Mouse (Mus musculus) gonadal fat pad, adult 2 months (tissue): Measurements from ENCODE around the gene Lime1. TPM values are rescaled to one million over a fixed set of nuclear protein-coding genes. Genes with fewer than 3 reads are reported as not detected.

Experiments
- DNase-seq: peaks from one replicate; pipeline ENCODE4 v3.0.0-alpha.2; 2012; ENCODE audit warnings: low read depth
- polyA plus RNA-seq: library from polyadenylated mRNA; depleted of rRNA; stranded (reverse); fragments of >200 nt; gene quantifications from 2 replicates; pipeline ENCODE4 v1.2.3, GENCODE M21; 2012; rRNA removed

The Lime1 gene
- polyA plus RNA-seq, 1 experiment: 50.2 TPM

- DNase-seq: no peak
Measured at GRCm38 (mm10) chr2:181391022-181391421, 11.1 kb downstream of the Lime1 start.

GRCm38 (mm10) chr2:181391541-181391940 lies 11.7 kb downstream of the Lime1 start:
- no peak for DNase-seq

- DNase-seq: no peak
Measured at GRCm38 (mm10) chr2:181392600-181393213, 12.8 kb downstream of the Lime1 start.

DNA sequence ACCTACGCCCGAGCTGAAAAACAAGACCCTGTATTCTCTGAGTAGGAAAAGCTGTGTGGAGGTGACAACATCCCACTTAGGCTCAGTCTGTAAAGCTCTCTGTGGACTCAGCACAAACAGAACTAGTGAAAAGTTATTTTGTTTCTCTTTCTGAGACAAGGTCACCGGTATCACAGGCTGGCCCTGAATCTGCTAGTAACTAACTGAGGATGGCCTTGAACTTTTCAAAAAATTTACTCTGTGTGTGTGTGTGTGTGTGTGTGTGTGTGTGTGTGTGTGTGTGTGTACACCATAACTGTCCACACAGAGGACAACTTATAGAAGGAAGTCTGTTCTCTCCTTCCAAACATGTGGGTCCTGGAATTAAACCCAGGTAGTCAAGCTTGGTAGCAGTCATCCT lies 14.2 kb downstream of the Lime1 start:
- no peak for DNase-seq

GRCm38 (mm10) chr2:181397207-181397761 lies 17.4 kb downstream of the Lime1 start:
- no peak for DNase-seq

- no peak for DNase-seq
Measured at GRCm38 (mm10) chr2:181401497-181401896, 21.6 kb downstream of the Lime1 start.

DNA sequence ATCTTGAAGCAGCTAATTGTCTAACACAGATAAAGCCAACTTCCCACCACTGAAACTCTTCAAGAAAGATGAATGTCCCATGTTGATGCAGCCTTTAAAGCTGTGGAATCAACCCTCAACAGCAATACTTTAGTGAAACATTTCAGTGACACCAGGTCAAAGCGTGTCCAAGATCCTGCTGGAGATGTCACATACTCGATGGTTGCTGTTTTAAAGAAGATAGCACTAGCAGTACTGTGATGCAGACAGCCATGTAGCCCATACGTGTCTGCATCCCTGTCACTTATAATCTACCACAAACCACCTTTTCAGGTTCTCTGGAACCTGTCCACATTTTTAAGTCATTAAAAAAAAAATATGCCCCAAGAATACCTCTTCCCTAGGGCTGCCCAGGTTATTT lies 23.8 kb downstream of the Lime1 start:
- DNase-seq: no peak

GRCm38 (mm10) chr2:181409643-181410042 lies 29.8 kb downstream of the Lime1 start:
- no peak for DNase-seq

DNA sequence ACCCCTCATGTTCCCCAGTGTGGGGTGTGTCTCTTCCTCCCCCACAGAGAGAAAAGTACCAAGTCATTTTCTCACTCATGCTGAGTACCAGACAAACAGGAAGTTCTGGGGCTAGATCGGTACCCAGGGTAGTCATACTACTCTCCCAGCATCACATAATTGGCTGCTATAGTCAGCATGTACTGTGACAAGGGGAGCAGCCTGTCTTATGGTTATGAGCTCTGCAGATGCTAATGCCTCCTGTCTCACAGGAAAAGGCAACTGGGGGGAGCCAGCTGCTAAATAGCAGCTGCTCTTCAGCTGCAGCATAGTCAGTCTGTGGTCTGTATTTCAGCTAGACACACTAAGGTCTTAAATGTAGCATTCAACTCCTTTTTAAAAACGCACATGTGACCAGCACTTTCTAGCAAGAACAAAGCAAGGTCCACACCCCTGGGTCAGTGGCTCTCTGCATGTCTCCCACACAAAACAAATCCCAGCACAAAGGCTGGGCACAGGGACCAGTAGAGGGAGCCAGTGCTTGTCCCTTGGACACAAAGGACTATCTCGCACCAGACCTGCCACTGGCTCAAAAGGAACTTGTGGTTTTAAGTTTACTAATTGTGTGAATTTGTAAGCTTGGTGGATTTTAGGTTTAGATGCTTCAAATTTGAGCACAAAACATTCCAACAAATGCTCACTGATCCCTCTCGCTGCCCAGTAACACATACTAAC lies 31.0 kb downstream of the Lime1 start:
- no peak for DNase-seq

DNA sequence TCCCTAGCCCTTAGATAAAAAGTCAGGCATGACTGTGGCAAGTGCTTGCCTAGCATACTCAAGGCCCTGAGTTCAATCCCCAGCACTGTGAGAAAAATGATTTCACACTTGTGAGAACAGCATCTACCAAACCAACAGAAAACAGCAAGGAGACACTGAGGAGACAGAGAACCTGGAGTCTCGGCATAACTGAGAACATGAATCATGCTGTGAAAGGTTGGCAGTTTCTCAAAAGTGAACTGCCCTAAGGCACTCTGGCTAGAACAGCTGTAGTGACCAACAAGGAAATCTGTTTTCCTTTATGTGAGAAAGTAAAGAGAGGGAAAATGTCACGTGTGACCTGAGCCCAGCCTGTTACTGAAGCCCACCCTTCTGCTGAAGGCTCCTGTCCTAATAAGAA lies 33.3 kb downstream of the Lime1 start:
- no peak for DNase-seq

- no peak for DNase-seq
Measured at GRCm38 (mm10) chr2:181415945-181416344, 36.1 kb downstream of the Lime1 start.

DNA sequence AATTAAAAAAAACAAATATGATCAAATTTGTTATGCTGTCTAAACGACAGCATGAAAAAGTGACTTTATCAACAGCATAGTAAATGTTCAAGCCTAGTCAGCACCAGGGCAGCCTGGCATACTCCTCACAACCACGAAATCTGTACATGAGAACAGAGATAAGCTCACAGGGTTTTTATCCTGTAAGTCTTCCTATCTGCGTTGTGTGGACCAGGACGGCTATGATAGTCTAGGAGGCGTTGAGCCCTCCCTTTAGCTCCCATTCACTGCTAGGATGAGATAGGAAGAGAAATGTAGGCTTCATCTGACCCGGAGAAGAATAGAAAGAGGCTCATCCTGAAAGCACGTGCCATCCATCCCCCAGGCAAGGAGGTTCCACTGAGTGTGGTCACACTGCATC lies 39.5 kb downstream of the Lime1 start:
- no peak for DNase-seq

DNA sequence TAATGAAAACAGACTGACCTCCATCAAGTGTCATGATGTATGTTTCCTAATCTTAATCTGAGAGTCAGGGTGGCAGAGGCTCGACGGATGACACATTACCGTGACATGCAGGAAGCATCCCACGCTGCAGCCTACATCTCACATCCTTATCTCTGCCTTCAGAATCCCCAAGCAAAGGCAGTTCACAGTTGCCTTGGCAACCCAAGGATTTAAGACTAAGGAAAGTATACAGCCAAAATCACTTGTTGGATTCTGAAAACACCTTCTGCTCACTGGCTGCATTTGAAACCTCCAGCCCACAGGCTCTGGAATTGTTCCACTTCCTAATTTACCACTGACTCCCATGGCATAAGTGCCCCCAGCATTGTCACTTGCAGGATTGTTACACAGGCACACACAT lies 40.5 kb downstream of the Lime1 start:
- no peak for DNase-seq

- DNase-seq: no peak
Measured at GRCm38 (mm10) chr2:181420903-181421638, 41.2 kb downstream of the Lime1 start.

DNA sequence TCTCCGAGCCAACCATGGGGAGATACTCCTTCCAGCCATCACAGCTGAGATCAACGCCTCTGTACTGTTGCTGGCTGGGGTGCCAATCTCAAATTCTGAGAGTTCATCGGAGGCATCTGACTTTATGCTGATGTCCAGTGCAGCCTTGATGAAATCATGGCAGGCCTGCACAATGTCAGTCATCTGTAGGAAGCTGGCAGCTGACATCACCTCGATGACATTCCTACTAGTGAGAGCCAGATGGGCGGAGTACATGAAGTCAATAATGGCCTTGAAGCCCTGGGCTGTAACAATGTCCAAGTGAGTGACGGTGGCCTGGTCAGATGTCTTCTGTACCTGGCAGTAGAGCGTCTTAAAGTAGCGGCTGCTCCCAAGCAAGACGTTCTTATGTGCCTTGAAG lies 44.0 kb downstream of the Lime1 start:
- DNase-seq: no peak

Other genes with a start within 250 kb of the Lime1 start
- 0.07 and 0.13 TPM in 2 replicates for gene Kcnq2, start 244.8 kb upstream of the Lime1 start, polyA plus RNA-seq
- gene Eef1a2, start 223.1 kb upstream of the Lime1 start, polyA plus RNA-seq: 0.78 TPM in 1 of 2 replicates, not detected in the other
- 96.9 and 106 TPM in 2 replicates for gene Ppdpf, start 192.8 kb upstream of the Lime1 start, polyA plus RNA-seq
- 0.05 and 0.10 TPM in 2 replicates for gene Ptk6, start 177.3 kb upstream of the Lime1 start, polyA plus RNA-seq
- gene Srms, start 166.9 kb upstream of the Lime1 start, polyA plus RNA-seq: 0.81 and 1.2 TPM in 2 replicates
- gene Fndc11, start 160.1 kb upstream of the Lime1 start, polyA plus RNA-seq: 1.8 and 2.7 TPM in 2 replicates
- gene Helz2, start 138.1 kb upstream of the Lime1 start, polyA plus RNA-seq: 12.1 and 15.8 TPM in 2 replicates
- 13.5 and 14.6 TPM in 2 replicates for gene Gmeb2, start 92.0 kb upstream of the Lime1 start, polyA plus RNA-seq
- gene Stmn3, start 65.6 kb upstream of the Lime1 start, polyA plus RNA-seq: 0.12 and 0.14 TPM in 2 replicates
- 43.5 and 57.6 TPM in 2 replicates for gene Rtel1, start 60.3 kb upstream of the Lime1 start, polyA plus RNA-seq
- gene Zgpat, start 15.2 kb upstream of the Lime1 start, polyA plus RNA-seq: 35.0 and 35.7 TPM in 2 replicates
- gene Arfrp1, start 14.7 kb upstream of the Lime1 start, polyA plus RNA-seq: 33.4 and 37.9 TPM in 2 replicates
- gene Zbtb46, start 79.3 kb downstream of the Lime1 start, polyA plus RNA-seq: 9.3 and 9.9 TPM in 2 replicates
- gene Abhd16b, start 113.1 kb downstream of the Lime1 start, polyA plus RNA-seq: 0.67 and 0.73 TPM in 2 replicates
- 49.7 and 55.1 TPM in 2 replicates for gene Tpd52l2, start 117.1 kb downstream of the Lime1 start, polyA plus RNA-seq
- gene Dnajc5, start 140.4 kb downstream of the Lime1 start, polyA plus RNA-seq: 74.5 and 95.2 TPM in 2 replicates
- 132 and 164 TPM in 2 replicates for gene Uckl1, start 204.8 kb downstream of the Lime1 start, polyA plus RNA-seq
- gene Prpf6, start 211.8 kb downstream of the Lime1 start, polyA plus RNA-seq: 28.2 and 34.0 TPM in 2 replicates
- 63.5 and 63.7 TPM in 2 replicates for gene Zfp512b, start 212.7 kb downstream of the Lime1 start, polyA plus RNA-seq
- gene Samd10, start 219.1 kb downstream of the Lime1 start, polyA plus RNA-seq: 54.5 and 62.2 TPM in 2 replicates